Mouse (Mus musculus): Measurements from ENCODE around the gene Siae. TPM values are rescaled to one million over a fixed set of nuclear protein-coding genes. Genes with fewer than 3 reads are reported as not detected.

Siae gene
- total RNA-seq, 2 experiments from 2014 or later: 3.3 to 4.0 TPM

DNA sequence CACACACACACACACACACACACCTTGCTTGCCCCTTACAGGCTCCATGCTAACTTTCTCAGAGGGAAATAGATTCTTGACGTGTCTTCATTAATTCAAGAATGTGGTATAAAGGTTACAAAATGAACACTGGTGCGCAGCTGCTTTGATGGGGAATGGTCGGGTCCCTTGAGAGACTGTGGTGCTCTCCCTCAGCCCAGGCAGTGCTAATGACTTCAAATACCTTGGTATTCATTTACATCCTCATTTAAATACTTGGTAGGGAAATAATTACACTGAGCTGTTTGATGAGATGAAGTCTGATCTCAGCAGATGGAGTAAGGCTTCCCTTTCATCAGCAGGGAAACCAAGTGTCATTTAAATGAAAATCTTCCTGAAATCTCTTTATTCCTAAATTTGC, 69.6 kb downstream of the Siae start:
- no peak for DNase-seq (ENCODE audit: low spot score)

DNA sequence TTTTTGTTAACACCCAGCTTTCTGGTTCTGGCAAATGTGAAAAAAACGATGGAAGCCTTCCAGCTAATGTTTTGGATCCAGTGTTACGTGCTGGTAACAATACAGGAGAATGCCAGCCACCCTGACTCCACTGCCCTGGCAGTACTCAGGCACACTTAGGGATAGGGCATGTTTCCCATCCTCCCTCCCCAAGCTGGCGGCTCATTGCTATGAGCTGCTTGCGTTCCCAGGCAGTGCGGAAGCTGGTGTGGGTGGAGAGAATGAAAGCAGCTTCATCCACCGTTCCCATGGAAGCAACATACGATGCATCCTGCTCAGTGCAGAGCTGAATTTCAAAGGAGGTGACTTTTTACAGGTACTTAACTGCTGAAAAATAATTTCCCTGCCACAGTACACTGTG, 70.1 kb downstream of the Siae start:
- peak; percentile 1 for DNase-seq (ENCODE audit: low spot score)

DNA sequence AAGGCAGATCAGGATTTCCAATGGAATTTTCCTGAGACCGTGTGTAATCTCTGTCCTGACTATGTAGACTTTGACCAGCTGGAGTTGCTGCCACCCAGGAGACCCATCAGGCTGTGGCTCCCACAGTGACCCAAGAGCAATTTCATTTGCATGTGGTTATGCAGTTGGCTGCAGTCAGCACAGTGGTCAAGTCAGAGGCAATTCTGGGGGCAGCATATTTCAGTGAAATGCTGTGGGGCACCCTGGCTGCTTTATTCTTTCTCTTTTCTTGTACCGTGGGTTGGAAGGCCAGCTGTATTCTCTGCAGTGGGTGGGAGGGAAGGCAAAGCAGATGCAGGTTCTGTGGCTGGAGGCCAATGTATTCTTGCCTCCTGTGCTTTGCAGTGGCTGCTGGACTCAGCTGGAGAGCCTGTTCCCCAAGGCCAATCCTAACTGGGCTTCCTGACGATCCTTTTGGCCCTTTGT, 70.6 kb downstream of the Siae start:
- no peak for DNase-seq (ENCODE audit: low spot score)

DNA sequence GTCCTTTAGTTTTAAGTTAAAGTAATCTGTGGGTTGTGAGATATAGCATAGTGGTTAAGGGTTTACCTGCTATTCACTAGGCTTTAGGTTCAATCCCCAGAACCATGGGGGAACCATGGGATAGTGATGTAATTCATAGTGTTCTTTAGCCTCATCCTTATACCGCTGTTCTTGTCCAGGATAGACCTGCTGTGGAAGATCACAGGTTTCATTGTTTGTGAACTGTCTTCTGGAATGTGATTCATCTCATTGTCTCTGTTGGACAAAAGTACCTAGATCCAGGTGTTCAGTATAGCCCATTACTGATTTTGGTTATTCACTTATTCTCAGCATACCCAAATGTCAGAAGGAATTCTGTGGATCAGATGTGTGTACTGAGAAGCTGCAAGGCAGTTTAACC, 71.8 kb downstream of the Siae start:
- DNase-seq (ENCODE audit: low spot score): no peak

DNA sequence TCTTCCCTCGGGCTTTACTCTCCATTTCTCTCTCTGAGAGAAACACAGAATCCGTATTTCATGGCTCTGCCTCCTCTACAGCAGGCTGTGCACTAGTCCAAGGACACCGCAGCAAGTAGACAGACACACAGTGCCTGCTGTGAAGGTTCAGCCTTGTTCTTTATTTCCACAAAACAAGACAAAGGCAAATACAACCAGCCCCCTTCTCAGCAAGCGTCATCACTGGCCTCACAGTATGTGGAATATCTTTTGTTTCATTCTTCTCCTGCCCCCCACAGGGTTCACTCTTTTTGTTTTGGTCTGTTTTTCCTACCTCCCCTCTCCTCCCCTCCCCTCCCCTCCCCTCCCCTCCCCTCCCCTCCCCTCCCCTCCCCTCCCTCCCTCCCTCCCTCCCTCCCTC, 73.1 kb downstream of the Siae start:
- DNase-seq (ENCODE audit: low spot score): no peak

DNA sequence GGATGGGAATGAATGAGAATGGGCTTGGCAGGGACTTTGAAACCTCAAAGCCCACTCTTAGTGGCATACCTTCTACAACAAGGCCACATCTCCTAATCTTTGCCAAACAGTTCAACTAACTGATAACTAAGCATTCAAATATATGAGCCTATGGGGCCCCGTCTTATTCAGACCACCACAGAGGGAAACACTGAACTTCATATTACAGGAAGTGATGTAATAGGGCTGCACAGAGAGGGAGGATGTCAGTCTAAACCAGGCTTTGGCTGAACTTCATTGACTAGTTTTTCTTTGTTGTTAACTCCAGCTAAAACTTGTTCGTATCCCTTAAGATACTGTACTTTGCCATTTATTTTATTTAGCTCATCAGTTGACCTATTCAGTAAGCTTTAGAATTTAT, 74.4 kb downstream of the Siae start:
- no peak for DNase-seq (ENCODE audit: low spot score)

DNA sequence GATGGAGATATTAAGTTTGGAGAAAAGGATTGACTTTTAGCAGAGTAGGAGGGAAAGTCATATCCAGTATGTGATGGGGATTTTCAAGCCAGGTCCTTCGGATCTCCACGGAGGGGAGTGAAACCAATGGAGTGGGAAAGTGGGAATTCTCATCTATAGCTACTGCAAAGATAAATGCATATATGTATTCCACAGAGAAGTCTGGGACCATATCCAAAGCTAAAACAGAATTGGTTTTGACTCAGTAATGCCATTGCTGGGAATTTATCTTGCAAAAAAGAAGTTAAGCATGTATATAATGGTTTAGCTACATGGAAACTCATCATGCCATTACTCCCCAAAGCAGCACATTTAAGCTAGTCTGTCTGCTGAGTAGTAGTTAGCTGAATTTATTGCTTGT, 76.8 kb downstream of the Siae start:
- no peak for DNase-seq (ENCODE audit: low spot score)

DNA sequence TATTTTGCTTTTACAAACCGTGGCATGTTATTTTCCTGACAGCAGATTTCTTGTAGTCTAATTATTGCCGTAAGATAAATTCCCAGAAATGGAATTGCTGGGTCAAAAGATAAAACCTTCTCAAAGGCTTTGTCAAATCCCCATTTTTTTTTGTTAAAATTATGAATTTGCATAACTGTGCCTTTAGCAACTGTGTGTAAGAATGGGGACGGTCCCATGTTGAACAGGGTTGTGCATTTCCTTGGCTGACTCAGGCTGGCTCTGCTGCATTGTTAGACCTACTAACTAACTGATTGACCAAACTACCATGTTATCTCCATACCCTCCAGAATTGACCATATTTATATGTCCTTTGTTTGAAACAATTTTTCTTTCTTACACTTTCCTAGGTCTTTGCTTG, 78.8 kb downstream of the Siae start:
- no peak for DNase-seq (ENCODE audit: low spot score)

DNA sequence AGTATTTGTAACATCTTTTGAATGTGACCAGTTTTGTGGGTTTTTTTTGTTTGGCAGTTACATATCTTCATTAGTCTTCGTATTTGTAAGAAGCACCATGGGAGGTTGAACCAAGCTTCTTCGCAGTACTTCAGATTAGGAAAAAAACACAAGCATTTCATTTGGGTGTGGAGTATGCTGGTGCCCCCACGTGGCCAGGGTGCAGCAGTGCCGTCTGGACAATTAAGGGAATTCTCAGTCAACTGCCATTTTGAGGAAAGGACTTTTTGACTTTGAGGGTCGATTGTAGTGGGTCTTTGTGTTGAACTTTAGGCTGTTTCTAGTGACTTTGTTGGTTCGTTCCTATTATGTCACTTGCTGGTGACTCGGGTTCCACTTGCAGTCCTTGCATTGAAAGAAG, 80.8 kb downstream of the Siae start:
- DNase-seq (ENCODE audit: low spot score): peak; percentile 27

DNA sequence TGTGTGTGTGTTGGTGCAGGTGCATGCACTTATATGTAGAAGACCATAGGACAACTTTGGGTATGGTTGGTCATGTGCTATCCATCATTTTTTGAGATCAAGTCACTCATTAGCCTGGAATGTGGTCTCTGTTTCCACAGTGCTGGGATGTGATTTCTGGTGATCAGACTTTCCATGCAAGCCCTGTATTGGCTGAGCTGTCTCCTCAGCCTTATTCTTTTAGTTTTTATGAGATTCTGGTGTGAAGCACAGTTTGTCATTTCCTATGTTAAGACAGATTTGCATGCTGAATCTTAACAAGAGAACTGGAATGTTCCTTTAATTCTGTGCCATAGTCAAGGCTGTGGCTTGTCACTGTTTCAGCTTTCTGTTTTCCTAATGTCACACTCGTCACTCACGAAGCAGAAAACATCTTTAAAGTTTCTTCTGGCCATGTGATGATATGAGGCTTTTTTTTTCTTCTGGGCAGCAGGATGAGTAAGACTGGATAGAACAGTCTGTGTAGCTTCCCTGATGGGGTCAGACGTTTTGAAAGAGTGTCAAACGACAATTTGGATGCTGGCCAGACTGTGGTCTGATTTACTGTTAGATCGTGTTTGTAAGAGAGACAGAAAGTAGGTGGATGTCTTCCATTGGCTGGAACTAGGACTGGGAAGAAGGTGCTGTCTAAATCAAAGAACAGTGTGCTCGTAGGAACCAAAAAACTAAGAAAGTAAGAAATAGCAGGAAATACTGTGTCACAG, 81.5 kb downstream of the Siae start:
- no peak for DNase-seq (ENCODE audit: low spot score)

DNA sequence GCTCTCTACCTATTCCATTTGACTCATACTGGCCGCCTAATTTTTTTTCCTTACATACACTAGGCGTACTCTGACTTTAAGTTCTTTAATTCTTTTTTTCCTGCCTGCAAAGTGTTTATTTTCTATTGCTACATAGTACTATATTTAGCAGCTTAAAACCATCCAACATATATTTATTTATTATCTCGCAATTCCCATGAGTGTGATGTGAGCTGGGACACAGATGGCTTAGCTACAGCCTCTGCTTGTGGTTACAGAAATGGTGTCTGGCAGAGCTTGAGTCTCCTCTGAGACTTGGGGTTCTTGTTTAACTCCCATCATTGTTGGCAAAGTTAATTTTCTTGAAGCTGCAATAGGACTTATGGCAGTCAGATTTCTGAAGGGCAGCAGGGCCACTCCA, 83.2 kb downstream of the Siae start:
- DNase-seq (ENCODE audit: low spot score): no peak

DNA sequence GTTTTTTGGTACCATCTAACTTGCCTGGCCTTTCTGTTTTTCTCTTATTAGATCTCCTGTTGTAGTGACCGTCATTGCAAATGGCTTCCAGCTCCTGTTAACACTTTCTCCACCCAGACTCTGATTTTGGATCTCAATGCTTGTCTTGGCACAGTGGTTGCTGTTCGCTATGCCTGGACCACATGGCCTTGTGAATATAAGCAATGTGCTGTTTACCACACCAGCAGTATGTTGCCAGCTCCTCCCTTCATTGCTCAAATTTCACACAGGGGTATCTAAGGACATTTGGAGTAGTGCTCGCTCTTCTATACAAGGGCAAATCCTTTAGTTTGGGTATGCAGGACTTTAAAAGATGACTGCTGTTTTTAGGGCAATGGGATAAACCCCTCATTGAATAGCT, 90.7 kb downstream of the Siae start:
- no peak for DNase-seq (ENCODE audit: low spot score)

DNA sequence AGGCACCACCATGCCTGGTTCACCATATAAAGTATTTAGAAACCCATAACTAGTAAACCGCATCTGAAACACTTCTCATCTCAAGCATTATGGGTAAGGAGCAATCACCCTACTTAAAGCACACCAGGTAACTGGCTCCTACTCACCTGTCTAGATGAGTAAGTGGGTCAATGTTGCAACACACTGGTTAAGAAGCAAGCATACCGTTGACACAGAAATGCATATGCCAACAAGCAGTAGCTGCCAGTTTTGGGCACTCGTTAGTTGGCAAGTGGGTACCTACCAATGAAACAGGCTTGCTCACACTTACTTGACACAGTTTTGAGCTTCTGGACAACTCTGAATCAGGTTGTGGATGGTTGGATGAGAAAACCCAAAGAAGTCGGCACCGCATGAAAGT, 95.1 kb downstream of the Siae start:
- no peak for DNase-seq (ENCODE audit: low spot score)

DNA sequence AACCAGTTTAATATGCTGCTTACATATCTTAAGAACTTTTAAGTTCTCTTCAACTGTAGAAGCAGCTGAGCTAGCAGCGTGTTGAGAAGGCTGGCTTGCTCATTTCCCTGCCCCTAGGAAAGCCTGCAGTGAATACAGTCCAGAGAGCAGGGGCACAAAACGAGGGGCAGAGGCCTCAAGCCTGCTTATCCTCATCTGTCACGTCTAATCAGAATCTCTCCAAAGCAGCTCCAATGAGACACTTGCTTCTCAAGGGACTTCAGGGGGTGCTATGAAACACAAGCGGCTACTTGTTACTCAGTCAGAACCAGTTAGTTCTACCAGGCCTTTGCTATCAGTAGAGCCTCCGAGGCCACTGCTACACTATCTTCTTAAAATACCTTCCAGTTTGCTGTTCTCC, 98.3 kb downstream of the Siae start:
- no peak for DNase-seq (ENCODE audit: low spot score)

DNA sequence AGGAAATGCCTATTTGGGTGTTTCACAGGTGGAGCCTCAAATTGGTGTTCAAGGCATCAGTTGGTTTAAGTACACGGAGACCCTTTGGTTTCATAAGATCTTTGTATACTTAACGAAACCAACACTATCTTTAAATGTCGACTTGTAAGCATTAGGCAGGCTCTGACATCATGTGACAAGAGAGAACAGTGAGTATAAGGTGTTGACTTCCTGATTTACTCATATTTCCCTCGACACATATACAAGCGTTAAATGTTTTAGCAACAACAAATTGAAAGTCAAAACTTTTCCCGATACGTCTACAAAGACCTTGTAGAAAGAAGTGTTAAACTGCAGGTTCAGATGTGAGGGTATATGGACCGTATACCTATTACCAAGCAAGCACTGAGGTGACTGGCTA, 100.5 kb downstream of the Siae start:
- DNase-seq (ENCODE audit: low spot score): no peak

DNA sequence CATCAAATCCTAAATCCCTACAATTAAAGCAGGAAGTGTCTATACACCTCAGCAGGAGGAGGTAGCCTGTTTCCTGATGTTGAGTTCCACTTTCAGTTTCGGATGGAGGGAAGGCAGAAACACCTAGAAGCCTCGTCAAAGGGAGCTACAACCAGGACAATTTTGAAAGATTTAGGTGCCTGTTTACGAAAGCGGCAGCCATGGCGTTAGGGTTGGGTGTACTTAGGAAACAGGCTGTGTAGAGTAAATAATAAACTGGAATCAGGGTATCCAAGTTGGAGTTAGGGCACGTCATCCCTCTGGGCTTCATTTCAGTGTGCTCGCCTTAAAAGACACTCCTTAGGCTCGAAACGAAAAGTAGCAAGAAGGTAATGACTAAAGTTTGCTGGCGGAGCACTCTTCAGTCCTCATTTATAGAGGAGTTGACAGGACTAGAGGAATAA, 101.0 kb downstream of the Siae start:
- no peak for DNase-seq (ENCODE audit: low spot score)

DNA sequence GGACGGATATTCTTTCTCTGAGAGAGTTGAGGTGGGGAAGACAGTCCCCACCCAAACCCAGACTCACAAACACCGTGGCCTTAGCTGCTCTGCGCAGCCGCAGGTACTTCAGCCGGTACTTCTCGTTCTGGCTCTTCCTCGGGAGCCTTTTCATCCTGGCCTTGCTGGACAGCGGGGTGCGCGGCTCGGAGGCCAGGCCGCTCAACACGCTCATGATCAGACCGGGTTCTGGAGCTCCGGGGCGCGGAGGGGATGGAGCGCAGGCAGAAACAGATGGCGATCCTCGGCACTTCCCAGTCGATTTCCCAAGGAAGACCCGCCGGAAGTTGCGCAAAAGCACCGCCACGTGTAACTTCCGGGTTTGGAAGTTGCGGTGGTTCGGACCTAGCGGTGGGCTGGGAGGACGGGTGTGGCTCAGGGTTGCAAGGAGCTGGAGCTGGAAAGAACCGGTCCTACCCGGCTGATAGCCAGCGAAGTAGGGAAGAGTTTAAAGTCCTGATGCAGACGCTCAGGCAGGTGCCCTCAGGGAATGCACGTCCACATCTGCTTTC, 101.5 kb downstream of the Siae start, which contains the start of gene Tbrg1:
Gene Tbrg1 (minus strand): TSS at position 382 of the 551 bp plus-strand sequence.
- DNase-seq (ENCODE audit: low spot score): peak; percentile 83

DNA sequence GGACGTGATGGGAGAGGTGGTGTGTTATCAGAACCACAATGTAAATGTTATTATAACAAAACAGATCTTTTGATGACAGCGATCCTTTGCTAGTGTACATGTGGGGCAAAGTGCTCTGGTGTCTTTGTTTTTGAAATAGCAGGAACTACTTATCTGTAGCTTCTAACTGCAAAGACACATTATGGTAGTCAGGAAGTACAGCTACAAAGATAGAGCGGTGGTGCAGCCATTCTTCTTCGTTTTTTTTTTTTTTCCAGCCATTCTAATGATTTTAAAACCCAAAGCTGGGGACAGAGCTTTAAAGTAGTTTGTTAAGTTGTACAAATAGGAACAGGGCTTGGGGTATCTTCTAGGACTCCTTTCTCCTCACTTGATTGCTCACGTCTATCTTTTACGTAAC, 103.9 kb downstream of the Siae start:
- no peak for DNase-seq (ENCODE audit: low spot score)

DNA sequence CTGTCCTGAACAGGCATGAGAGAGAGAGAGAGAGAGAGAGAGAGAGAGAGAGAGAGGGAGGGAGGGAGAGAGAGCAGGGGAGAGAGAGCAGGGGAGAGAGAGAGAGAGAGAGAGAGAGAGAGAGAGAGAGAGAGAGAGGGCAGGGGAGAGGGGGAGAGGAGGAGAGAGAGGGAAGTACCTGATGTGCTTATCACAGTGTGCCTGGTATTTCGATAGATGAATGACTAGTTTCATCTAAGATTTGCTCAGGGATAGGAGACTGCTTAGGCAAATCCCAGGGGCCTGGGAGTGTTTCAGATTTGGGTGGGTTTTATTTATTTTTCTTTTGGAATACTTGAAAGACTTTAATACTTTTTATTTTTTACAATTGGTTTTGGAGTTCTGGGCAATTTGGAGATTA, 107.7 kb downstream of the Siae start:
- no peak for DNase-seq (ENCODE audit: low spot score)

DNA sequence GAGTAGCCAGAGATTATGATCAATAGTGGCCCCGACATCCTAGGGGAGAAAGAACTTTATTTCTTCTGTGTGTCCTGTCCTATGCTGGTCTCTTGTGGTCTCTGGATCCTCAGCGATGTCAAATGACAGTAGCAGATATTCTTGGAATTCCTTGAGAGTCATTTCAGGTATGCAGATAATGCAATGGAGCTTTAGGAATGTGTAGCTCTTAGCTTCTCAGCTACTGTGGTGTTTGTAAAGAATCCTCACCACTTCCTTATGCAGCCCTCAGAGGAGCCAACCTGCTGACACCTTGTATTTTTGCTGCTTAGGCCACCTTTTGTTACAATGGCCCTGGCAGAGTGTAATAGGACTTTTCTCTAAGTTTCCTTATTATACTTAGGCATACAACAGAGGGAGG, 109.1 kb downstream of the Siae start:
- no peak for DNase-seq (ENCODE audit: low spot score)

DNA sequence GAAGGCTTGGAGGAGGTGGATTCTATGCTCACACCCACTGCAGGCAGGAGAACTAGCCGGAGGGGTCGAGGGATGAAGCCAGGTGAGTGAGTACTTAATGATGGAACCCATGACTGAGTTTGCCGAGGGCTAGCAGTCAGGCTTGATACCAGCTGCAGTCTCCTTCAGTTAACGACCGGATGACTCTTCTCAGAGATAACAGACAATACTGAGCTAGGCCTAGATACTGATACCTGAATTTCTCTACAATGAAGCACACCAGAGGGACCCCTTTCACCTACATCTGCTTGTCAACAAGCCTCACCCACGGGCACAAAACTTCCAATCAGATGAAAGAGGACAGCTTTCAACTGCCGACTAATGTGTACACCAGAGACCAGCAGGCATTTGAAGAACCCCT, 110.5 kb downstream of the Siae start:
- DNase-seq (ENCODE audit: low spot score): no peak

DNA sequence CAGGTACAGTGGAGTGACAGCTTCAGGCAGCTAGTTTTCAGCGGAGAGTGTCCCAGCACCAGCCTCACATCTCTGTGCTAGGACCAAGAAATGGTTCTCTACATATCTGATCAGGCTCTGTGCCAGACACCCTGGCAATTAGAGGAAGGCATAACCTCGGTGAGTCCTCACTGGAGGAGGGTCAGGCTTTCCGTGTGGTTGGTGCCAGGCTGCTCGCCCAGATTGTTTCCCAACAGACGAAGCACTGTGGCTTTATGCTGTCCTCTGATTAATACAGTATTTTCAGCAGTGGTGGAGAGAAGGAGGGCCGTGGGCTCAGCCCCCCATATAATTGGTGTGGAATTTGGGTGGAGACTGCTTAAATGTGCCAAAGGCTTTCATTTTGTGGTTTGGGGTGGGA, 113.6 kb downstream of the Siae start, which contains the start of gene Panx3:
Gene Panx3 (minus strand): TSS at position 121 of the 400 bp plus-strand sequence.
- DNase-seq (ENCODE audit: low spot score): no peak

DNA sequence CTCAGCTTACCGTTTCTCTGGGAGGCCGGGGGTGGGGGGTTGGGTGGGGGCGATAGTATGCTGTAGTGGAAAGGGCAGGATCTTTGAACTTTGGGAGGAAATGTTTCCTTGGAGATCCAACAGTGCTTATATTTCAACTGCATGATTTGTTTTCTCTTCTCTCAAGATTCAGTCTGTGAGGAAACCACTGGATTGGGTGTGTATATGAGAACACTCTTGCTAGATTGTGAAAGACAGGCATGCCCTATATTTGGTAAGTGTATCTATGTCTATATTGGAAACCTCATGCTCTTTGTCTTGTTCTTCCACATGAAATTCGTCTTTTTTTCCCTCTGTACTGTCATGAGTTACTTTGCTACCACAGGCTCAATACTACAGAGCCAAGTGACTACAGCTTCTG, 114.2 kb downstream of the Siae start:
- no peak for DNase-seq (ENCODE audit: low spot score)
